Mouse (Mus musculus) hindbrain, embryonic 16.5 days (tissue): ENCODE measurements around the gene Scn8a. TPM values are rescaled to one million over a fixed set of nuclear protein-coding genes. Genes with fewer than 3 reads are reported as not detected.

Experiments used
- ATAC-seq: fragments of 200-750 bp; cut with Nextera tagmentation; 2 replicates; pipeline ENCODE4 v1.8.0; 2017; ENCODE audit warnings: moderate TSS enrichment, moderate library complexity
- H3K27ac ChIP-seq: fragments of 300-500 bp; sonication (generic); 2 replicates; pipeline ENCODE4 v1.5.1; 2014; ENCODE audit warnings: low read depth, mild to moderate bottlenecking, control low read depth, low read length, moderate library complexity
- H3K27me3 ChIP-seq: fragments of 300-500 bp; sonication (generic); replicated peaks from 2 replicates; pipeline ENCODE4 v1.6.1; 2014; ENCODE audit warnings: low read length; ENCODE audit not compliant: control insufficient read depth, insufficient read depth
- H3K36me3 ChIP-seq: fragments of 300-500 bp; sonication (generic); 2 replicates; pipeline ENCODE4 v1.6.1; 2014; ENCODE audit warnings: mild to moderate bottlenecking, low read length, moderate library complexity, mixed read lengths; ENCODE audit not compliant: control insufficient read depth, insufficient read depth
- H3K4me1 ChIP-seq: fragments of 300-500 bp; sonication (generic); 2 replicates; pipeline ENCODE4 v1.6.1; 2014; ENCODE audit warnings: low read depth, low read length; ENCODE audit not compliant: control insufficient read depth, insufficient read depth
- H3K4me2 ChIP-seq: fragments of 300-500 bp; sonication (generic); 2 replicates; pipeline ENCODE4 v1.6.1; 2014; ENCODE audit warnings: mild to moderate bottlenecking, low read length, control low read depth, moderate library complexity
- H3K4me3 ChIP-seq: fragments of 300-500 bp; sonication (generic); 2 replicates; pipeline ENCODE4 v1.5.1; 2014; ENCODE audit warnings: mild to moderate bottlenecking, low read length, control low read depth, moderate library complexity
- H3K9ac ChIP-seq: fragments of 300-500 bp; sonication (generic); 2 replicates; pipeline ENCODE4 v1.6.1; 2014; ENCODE audit warnings: low read depth, mild to moderate bottlenecking, control low read depth, low read length, moderate library complexity
- H3K9me3 ChIP-seq: fragments of 300-500 bp; sonication (generic); 2 replicates; pipeline ENCODE4 v1.6.1; 2014; ENCODE audit warnings: mild to moderate bottlenecking, low read length, moderate library complexity; ENCODE audit not compliant: control insufficient read depth
- WGBS: fragments of 180-500 bp; shearing (Covaris S2); extraction: QIAGEN DNeasy Blood & Tissue Kit; methylation state at CpG from one replicate; pipeline ENCODE4 v1.1.7; 2014; 5-methylcytosine and 5-hydroxymethylcytosine counted together
- polyA plus RNA-seq: library from polyadenylated mRNA; unstranded; fragments of >200 nt; fragmentation: Nextera tagmentation; extraction: Ambion mirVana; gene quantifications from 2 replicates; pipeline ENCODE4 v1.2.1, GENCODE M21; 2015

Scn8a gene
- polyA plus RNA-seq, 1 experiment from 2014 or later, result 11.6 TPM

DNA sequence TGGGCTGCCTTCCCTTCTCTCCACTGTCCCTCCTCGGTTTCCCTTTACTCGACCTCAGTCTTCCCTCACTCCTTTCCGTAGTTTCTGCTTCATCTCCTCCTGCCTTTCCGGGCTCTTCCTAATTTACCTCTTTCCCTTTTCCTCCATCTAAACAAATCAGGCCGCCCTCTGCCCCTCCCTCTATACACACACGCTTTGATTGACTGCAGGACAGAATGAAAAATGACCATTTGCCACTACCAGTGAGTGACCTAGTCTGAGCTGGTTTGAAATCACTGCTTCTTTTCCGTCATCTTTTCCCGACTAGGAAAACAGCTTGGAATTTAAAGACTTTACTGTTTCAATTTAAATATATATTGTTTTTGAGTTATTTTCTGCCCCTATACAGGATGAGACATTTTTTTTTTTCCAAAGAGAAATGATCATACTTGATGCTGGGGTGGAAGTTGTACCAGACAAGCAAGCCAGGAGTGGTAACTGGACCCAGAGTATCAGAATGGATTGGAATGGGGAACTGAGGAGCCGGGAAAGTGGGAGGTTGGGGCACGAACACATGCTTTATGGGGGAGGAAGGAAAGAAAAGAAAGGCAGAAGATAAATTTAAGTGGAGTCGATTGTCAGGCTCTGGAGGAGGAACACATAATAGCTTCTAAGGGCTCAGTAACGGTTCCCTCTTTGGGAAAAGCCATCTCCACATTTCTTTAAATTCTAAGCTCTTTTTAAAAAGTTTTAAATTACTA, 114.7 kb downstream of the Scn8a start:
- Histone ChIP-seq H3K4me3 (peak overlapping the region; percentile 43), H3K9me3 (no peaks in the 10 kb centered on the region), H3K9ac (peak overlapping the region; percentile 63), H3K27ac (peak overlapping the region; percentile 61), H3K36me3 (0 out of 2 replicates have a peak, but pooled peaks cover 2% of the 10 kb centered on the region), H3K27me3 (no peaks in the 10 kb centered on the region), H3K4me2 (peak overlapping the region; percentile 61), H3K4me1 (peaks cover 12% of the 10 kb centered on the region)
- 27% methylated on average over 12 of the region's 12 CpGs for WGBS
- peak; percentile 49; the same call in 1 of the 2 replicates for ATAC-seq

DNA sequence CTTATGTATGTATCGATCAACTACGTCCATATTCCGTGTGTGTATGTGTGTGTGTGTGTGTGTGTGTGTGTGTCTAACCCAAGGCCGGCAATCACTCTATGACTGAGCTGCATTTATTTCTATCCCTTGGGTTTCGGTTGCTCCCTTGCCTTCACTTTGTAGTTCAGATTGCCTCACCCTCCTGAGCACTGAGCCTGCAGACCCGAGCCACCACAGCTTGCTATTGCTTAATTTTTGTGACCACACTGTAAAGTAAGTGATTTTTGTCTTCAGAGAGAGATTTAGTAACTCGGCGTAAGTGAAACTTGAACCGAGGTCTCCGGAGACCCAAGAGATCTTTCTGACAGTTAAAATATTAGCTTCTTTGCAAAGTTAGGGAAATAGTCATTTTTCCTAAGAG, 116.8 kb downstream of the Scn8a start:
- H3K9me3 ChIP-seq, result no peaks in the 10 kb centered on the region
- H3K36me3 ChIP-seq, result peaks cover 3% of the 10 kb centered on the region; the same call in 1 of the 2 replicates
- ATAC-seq, result no peak
- H3K27me3 ChIP-seq, result no peaks in the 10 kb centered on the region
- no peak overlapping the region for H3K27ac ChIP-seq
- H3K4me1 ChIP-seq, result peaks cover 12% of the 10 kb centered on the region
- no peak overlapping the region for H3K9ac ChIP-seq
- H3K4me3 ChIP-seq, result no peak overlapping the region
- 75% methylated on average over 10 of the region's 10 CpGs for WGBS
- no peak overlapping the region for H3K4me2 ChIP-seq

- 54% methylated on average over 1 of the region's 1 CpGs for WGBS
- Histone ChIP-seq H3K9me3 (no peaks in the 10 kb centered on the region), H3K4me3 (no peak overlapping the region), H3K27ac (no peak overlapping the region), H3K9ac (no peak overlapping the region), H3K4me1 (peaks cover 12% of the 10 kb centered on the region), H3K4me2 (no peak overlapping the region), H3K36me3 (peaks cover 3% of the 10 kb centered on the region; the same call in 1 of the 2 replicates), H3K27me3 (no peaks in the 10 kb centered on the region)
- ATAC-seq, result no peak
Observed at GRCm38 (mm10) chr15:100987031-100987430, 117.4 kb downstream of the Scn8a start.

- H3K4me1 ChIP-seq, result no peaks in the 10 kb centered on the region
- no peak overlapping the region for H3K27ac ChIP-seq
- no peak overlapping the region for H3K9ac ChIP-seq
- H3K27me3 ChIP-seq, result no peaks in the 10 kb centered on the region
- peaks cover 3% of the 10 kb centered on the region; the same call in 1 of the 2 replicates for H3K36me3 ChIP-seq
- no peak overlapping the region for H3K4me2 ChIP-seq
- no peaks in the 10 kb centered on the region for H3K9me3 ChIP-seq
- 86% methylated on average over 10 of the region's 10 CpGs for WGBS
- no peak overlapping the region for H3K4me3 ChIP-seq
- no peak for ATAC-seq
Observed at GRCm38 (mm10) chr15:100990283-100990682, 120.6 kb downstream of the Scn8a start.

GRCm38 (mm10) chr15:100997090-100997489, 127.4 kb downstream of the Scn8a start:
- no peak overlapping the region for H3K27ac ChIP-seq
- H3K27me3 ChIP-seq, result no peaks in the 10 kb centered on the region
- ATAC-seq, result peak; percentile 76; the same call in 1 of the 2 replicates
- no peak overlapping the region for H3K4me2 ChIP-seq
- no peaks in the 10 kb centered on the region for H3K4me1 ChIP-seq
- no peaks in the 10 kb centered on the region for H3K9me3 ChIP-seq
- no peaks in the 10 kb centered on the region for H3K36me3 ChIP-seq
- H3K4me3 ChIP-seq, result no peak overlapping the region
- H3K9ac ChIP-seq, result no peak overlapping the region
- 30% methylated on average over 4 of the region's 4 CpGs for WGBS

DNA sequence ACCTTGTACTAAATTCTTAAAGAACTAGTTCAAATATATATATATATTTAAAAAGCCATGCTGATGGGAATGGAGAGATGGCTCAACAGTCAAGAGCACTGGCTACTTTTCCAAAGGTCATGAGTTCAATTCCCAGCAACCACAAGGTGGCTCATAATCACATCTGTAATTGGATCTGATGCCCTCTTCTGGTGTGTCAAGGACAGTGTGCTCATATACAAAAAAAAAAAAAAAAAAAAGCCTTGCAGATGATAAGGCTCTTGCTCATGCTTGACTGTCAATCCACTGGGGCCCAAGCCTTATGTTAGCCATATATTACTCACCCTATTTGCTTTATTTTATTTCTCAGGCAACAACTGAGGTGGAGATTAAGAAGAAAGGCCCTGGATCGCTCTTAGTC, 132.0 kb downstream of the Scn8a start:
- no peak for ATAC-seq
- 97% methylated on average over 1 of the region's 1 CpGs for WGBS
- H3K36me3 ChIP-seq, result no peaks in the 10 kb centered on the region; the same call in 1 of the 2 replicates
- peaks cover 2% of the 10 kb centered on the region; the same call in 1 of the 2 replicates for H3K4me1 ChIP-seq
- H3K27me3 ChIP-seq, result no peaks in the 10 kb centered on the region
- no peak overlapping the region for H3K27ac ChIP-seq
- no peak overlapping the region for H3K9ac ChIP-seq
- no peaks in the 10 kb centered on the region for H3K9me3 ChIP-seq
- no peak overlapping the region for H3K4me2 ChIP-seq
- no peak overlapping the region for H3K4me3 ChIP-seq

- 92% methylated on average over 3 of the region's 3 CpGs for WGBS
- H3K4me2 ChIP-seq, result no peak overlapping the region
- no peaks in the 10 kb centered on the region; the same call in 1 of the 2 replicates for H3K36me3 ChIP-seq
- no peak for ATAC-seq
- H3K9me3 ChIP-seq, result no peaks in the 10 kb centered on the region
- peaks cover 4% of the 10 kb centered on the region; the same call in 1 of the 2 replicates for H3K4me1 ChIP-seq
- no peak overlapping the region for H3K4me3 ChIP-seq
- no peak overlapping the region for H3K27ac ChIP-seq
- no peaks in the 10 kb centered on the region for H3K27me3 ChIP-seq
- no peak overlapping the region for H3K9ac ChIP-seq
Observed at GRCm38 (mm10) chr15:101002466-101002865, 132.8 kb downstream of the Scn8a start.

- Histone ChIP-seq H3K4me1 (peaks cover 4% of the 10 kb centered on the region; the same call in 1 of the 2 replicates), H3K9ac (no peak overlapping the region), H3K36me3 (no peaks in the 10 kb centered on the region; the same call in 1 of the 2 replicates), H3K4me3 (no peak overlapping the region), H3K4me2 (no peak overlapping the region), H3K27ac (no peak overlapping the region), H3K27me3 (no peaks in the 10 kb centered on the region), H3K9me3 (no peaks in the 10 kb centered on the region)
- no peak for ATAC-seq
- WGBS, result 84% methylated on average over 3 of the region's 3 CpGs
Observed at GRCm38 (mm10) chr15:101004538-101004937, 134.9 kb downstream of the Scn8a start.

DNA sequence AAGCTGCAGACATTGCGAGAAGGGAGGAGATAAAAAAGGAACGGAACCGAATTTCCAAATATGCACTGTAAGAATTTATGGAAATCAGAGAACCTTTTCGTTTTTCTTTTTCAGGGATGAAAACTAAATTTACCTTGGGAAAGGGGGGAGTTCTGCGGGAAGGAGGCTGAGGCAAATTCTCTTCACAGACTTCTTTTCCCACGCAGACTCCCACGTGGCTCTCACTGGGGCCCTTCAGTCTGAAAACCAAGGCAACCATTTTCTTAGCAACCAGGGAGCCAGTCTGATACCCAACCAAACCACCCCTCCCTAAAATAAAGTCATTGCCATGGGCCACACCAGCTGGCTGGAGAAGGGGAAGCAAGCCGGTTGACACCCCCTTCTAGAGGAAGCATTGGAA, 136.1 kb downstream of the Scn8a start:
- Histone ChIP-seq H3K4me2 (no peak overlapping the region), H3K9ac (no peak overlapping the region), H3K9me3 (no peaks in the 10 kb centered on the region), H3K4me1 (peaks cover 4% of the 10 kb centered on the region; the same call in 1 of the 2 replicates), H3K27ac (no peak overlapping the region), H3K27me3 (no peaks in the 10 kb centered on the region), H3K4me3 (no peak overlapping the region), H3K36me3 (no peaks in the 10 kb centered on the region; the same call in 1 of the 2 replicates)
- no peak for ATAC-seq
- 77% methylated on average over 8 of the region's 8 CpGs for WGBS
